Mouse (Mus musculus) hindbrain, postnatal 0 days (tissue): ENCODE results near the gene Ppp1r16b. TPM values are rescaled to one million over a fixed set of nuclear protein-coding genes. Genes with fewer than 3 reads are reported as not detected.

Experiments used
- ATAC-seq: fragments of 200-750 bp; cut with Nextera tagmentation; 2 replicates; pipeline ENCODE4 v1.8.0; 2017; ENCODE audit warnings: mild to moderate bottlenecking, moderate TSS enrichment, moderate library complexity
- DNase-seq: peaks from one replicate; pipeline ENCODE4 v3.0.0-alpha.2; 2015; ENCODE audit warnings: low spot score
- H3K27ac ChIP-seq: fragments of 300-500 bp; sonication (generic); 2 replicates; pipeline ENCODE4 v1.5.1; 2014; ENCODE audit warnings: mild to moderate bottlenecking
- H3K27me3 ChIP-seq: fragments of 300-500 bp; sonication (generic); 2 replicates; pipeline ENCODE4 v1.6.1; 2014; ENCODE audit warnings: low read length, mixed read lengths; ENCODE audit not compliant: insufficient read depth
- H3K36me3 ChIP-seq: fragments of 300-500 bp; sonication (generic); 2 replicates; pipeline ENCODE4 v1.6.1; 2014; ENCODE audit warnings: low read length, mixed read lengths; ENCODE audit not compliant: insufficient read depth
- H3K4me1 ChIP-seq: fragments of 300-500 bp; sonication (generic); 2 replicates; pipeline ENCODE4 v1.6.1; 2014; ENCODE audit warnings: antibody characterized with exemption, low read length, mixed read lengths; ENCODE audit not compliant: insufficient read depth
- H3K4me2 ChIP-seq: fragments of 300-500 bp; sonication (generic); 2 replicates; pipeline ENCODE4 v1.6.1; 2014; ENCODE audit warnings: low read depth, mild to moderate bottlenecking, low read length, moderate library complexity, mixed read lengths
- H3K4me3 ChIP-seq: fragments of 300-500 bp; sonication (generic); 2 replicates; pipeline ENCODE4 v1.5.1; 2014; ENCODE audit warnings: low read length
- H3K9ac ChIP-seq: fragments of 300-500 bp; sonication (generic); replicated peaks from 2 replicates; pipeline ENCODE4 v1.6.1; 2014; ENCODE audit warnings: mild to moderate bottlenecking, low read length, moderate library complexity, mixed read lengths
- H3K9me3 ChIP-seq: fragments of 300-500 bp; sonication (generic); 2 replicates; pipeline ENCODE4 v1.6.1; 2016; ENCODE audit warnings: low read length, mixed read lengths
- CTCF ChIP-seq: IDR thresholded peaks from 2 replicates; pipeline ENCODE4 v1.5.1; 2016; ENCODE audit warnings: antibody characterized with exemption, control low read depth, low read depth
- WGBS: fragments of 180-500 bp; shearing (Covaris S2); extraction: QIAGEN DNeasy Blood & Tissue Kit; methylation state at CpG from one replicate; pipeline ENCODE4 v1.1.7; 2014; 5-methylcytosine and 5-hydroxymethylcytosine counted together
- polyA plus RNA-seq: library from polyadenylated mRNA; unstranded; fragments of >200 nt; fragmentation: Nextera tagmentation; extraction: Ambion mirVana; gene quantifications from 2 replicates; pipeline ENCODE4 v1.2.1, GENCODE M21; 2015
- total RNA-seq: library from RNA; depleted of rRNA; stranded (reverse); fragments of >200 nt; gene quantifications from 2 replicates; pipeline ENCODE4 v1.2.3, GENCODE M21; 2014; rRNA removed

The Ppp1r16b gene
- total RNA-seq (25.9 and 32.4 TPM in 2 replicates), polyA plus RNA-seq (29.7 and 30.3 TPM in 2 replicates)

GRCm38 (mm10) chr2:158665098-158665497, at the start of gene Ppp1r16b:
Gene Ppp1r16b (plus strand): TSS chr2:158665398.
- Histone ChIP-seq H3K9me3 (no peaks in the 10 kb centered on the region), H3K27ac (no peak within 1 kb of the TSS), H3K4me1 (peaks cover 10% of the 10 kb centered on the region), H3K9ac (no peak within 1 kb of the TSS), H3K4me3 (no peak within 1 kb of the TSS), H3K4me2 (no peak within 1 kb of the TSS), H3K27me3 (no peaks in the 10 kb centered on the region), H3K36me3 (no peaks in the 10 kb centered on the region)
- TF ChIP-seq CTCF, result no peak
- ATAC-seq (no peak), DNase-seq (no peak)
- 83% methylated on average over 4 of the region's 4 CpGs for WGBS

- no peaks in the 10 kb centered on the region for H3K4me1 ChIP-seq
- peak overlapping the region; percentile 62 for H3K27ac ChIP-seq
- no peak for DNase-seq
- H3K4me3 ChIP-seq, result peak overlapping the region; percentile 40
- no peaks in the 10 kb centered on the region for H3K36me3 ChIP-seq
- 2% methylated on average over 13 of the region's 13 CpGs for WGBS
- TF ChIP-seq CTCF, result no peak
- no peaks in the 10 kb centered on the region for H3K9me3 ChIP-seq
- no peak for ATAC-seq
- H3K27me3 ChIP-seq, result peaks cover 36% of the 10 kb centered on the region
- 0 out of 2 replicates have a peak overlapping the region, but pooled peaks have one; percentile 35 for H3K9ac ChIP-seq
- H3K4me2 ChIP-seq, result peak overlapping the region; percentile 51
Observed at GRCm38 (mm10) chr2:158615702-158616101, 49.5 kb upstream of the Ppp1r16b start.

- ATAC-seq (peak; percentile 75), DNase-seq (peak; percentile 77)
- Histone ChIP-seq H3K27ac (peak overlapping the region; percentile 62; the same call in 1 of the 2 replicates), H3K36me3 (no peaks in the 10 kb centered on the region), H3K9me3 (no peaks in the 10 kb centered on the region), H3K4me3 (peak overlapping the region; percentile 40), H3K4me2 (peak overlapping the region; percentile 51), H3K4me1 (no peaks in the 10 kb centered on the region), H3K27me3 (peaks cover 30% of the 10 kb centered on the region), H3K9ac (0 out of 2 replicates have a peak overlapping the region, but pooled peaks have one; percentile 35)
- 2% methylated on average over 12 of the region's 12 CpGs for WGBS
- TF ChIP-seq CTCF, result no peak
Observed at GRCm38 (mm10) chr2:158616296-158616695, 48.9 kb upstream of the Ppp1r16b start.

GRCm38 (mm10) chr2:158616790-158617189, 48.4 kb upstream of the Ppp1r16b start:
- Histone ChIP-seq H3K4me2 (peak overlapping the region; percentile 51), H3K36me3 (no peaks in the 10 kb centered on the region), H3K27me3 (peaks cover 26% of the 10 kb centered on the region), H3K27ac (peak overlapping the region; percentile 62; the same call in 1 of the 2 replicates), H3K9ac (0 out of 2 replicates have a peak overlapping the region, but pooled peaks have one; percentile 24), H3K4me3 (peak overlapping the region; percentile 17; the same call in 1 of the 2 replicates), H3K4me1 (no peaks in the 10 kb centered on the region), H3K9me3 (no peaks in the 10 kb centered on the region)
- 13% methylated on average over 11 of the region's 11 CpGs for WGBS
- ATAC-seq (0 out of 2 replicates have a peak, but pooled peaks have one; percentile 39), DNase-seq (peak; percentile 21)
- peak; percentile 2; the same call in 1 of the 2 replicates for TF ChIP-seq CTCF

- TF ChIP-seq CTCF, result peak; percentile 25; the same call in 1 of the 2 replicates
- H3K4me1 ChIP-seq, result peaks cover 5% of the 10 kb centered on the region; the same call in 1 of the 2 replicates
- H3K9ac ChIP-seq, result peak within 1 kb of the TSS; percentile 86
- WGBS, result under 1% methylated on average over 39 of the region's 39 CpGs
- H3K4me3 ChIP-seq, result peak within 1 kb of the TSS; percentile 94
- peak within 1 kb of the TSS; percentile 87 for H3K27ac ChIP-seq
- peak; percentile 97 for ATAC-seq
- peak; percentile 98 for DNase-seq
- H3K27me3 ChIP-seq, result no peaks in the 10 kb centered on the region
- H3K4me2 ChIP-seq, result peak within 1 kb of the TSS; percentile 72
- 0 out of 2 replicates have a peak, but pooled peaks cover 3% of the 10 kb centered on the region for H3K36me3 ChIP-seq
- H3K9me3 ChIP-seq, result no peaks in the 10 kb centered on the region
Observed at GRCm38 (mm10) chr2:158624718-158625222, 40.4 kb upstream of the Ppp1r16b start, which contains the start of gene Actr5. Gene Actr5 (plus strand): TSS chr2:158624888.

- Histone ChIP-seq H3K27ac (peak overlapping the region; percentile 87), H3K4me3 (peak overlapping the region; percentile 94), H3K9me3 (no peaks in the 10 kb centered on the region), H3K4me1 (peaks cover 5% of the 10 kb centered on the region; the same call in 1 of the 2 replicates), H3K4me2 (peak overlapping the region; percentile 72), H3K9ac (peak overlapping the region; percentile 86), H3K27me3 (no peaks in the 10 kb centered on the region), H3K36me3 (peaks cover 3% of the 10 kb centered on the region; the same call in 1 of the 2 replicates)
- TF ChIP-seq CTCF, result no peak
- ATAC-seq (no peak), DNase-seq (no peak)
- 1% methylated on average over 44 of the region's 44 CpGs for WGBS
Observed at GRCm38 (mm10) chr2:158625231-158625630, 40.0 kb upstream of the Ppp1r16b start.
